8 mouse cellular contexts compared by ENCODE assay signal in the genomic region with DNA sequence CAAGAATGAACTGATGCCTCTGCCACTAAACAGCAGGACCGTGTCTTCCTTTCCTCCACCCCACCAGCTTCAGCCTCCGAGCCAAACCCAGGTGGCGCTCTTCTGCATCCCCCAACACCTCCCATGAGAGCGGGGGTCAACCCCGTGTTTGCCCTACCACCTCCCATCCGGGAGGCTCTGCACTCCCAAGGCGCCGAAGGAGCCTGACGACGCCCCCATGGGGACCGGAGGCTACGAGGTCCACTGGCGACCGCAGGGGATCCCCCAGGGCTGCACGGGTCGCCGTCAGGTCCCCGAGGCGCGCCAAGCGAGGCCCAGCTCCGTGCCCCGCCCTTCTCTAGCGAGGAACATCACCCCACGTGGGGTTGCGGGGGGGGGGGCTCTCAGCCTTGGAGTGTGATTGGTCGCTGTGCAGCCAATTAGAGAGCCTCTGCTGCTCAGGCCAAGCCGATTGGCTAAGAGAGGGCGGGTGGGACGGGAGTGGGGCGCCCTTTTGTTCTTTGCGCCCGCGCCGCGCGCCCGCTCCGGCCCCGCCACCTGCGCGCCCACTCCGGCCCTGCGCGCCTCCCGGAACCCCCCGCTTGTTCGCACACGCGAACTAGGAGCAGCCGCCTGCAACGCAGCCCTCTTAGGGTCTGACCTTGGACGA. TPM values are rescaled to one million over a fixed set of nuclear protein-coding genes. Genes with fewer than 3 reads are reported as not detected.
DNase-seq lines count a peak whose midpoint lies in the region; ATAC-seq and TF ChIP-seq lines count a peak whose summit lies in the region.

No protein-coding gene starts in this region.

- TF ChIP-seq EP300 in MEL (IDR thresholded peaks at IDR 0.05; ENCODE audit: low read depth in 1 of 2, low read length in 2 of 2), result no peak; a peak in 1 of 4 replicates

- H3K27ac ChIP-seq in MEL (ENCODE audit: control insufficient read depth, low read depth, low read length), result peak overlapping the region; percentile 18; the same call in 1 of the 2 replicates
- peak overlapping the region; percentile 95 for H3K27ac ChIP-seq in forebrain, embryonic 15.5 days (replicated peaks)
- peak overlapping the region; percentile 83 for H3K27ac ChIP-seq in lung, embryonic 14.5 days (ENCODE audit: low read depth)

- peak overlapping the region; percentile 83 for H3K9ac ChIP-seq in MEL (ENCODE audit: control insufficient read depth, low read depth, low read length, poor library complexity, severe bottlenecking)
- peak overlapping the region; percentile 79 for H3K9ac ChIP-seq in forebrain, embryonic 15.5 days (replicated peaks)
- peak overlapping the region; percentile 61 for H3K9ac ChIP-seq in lung, embryonic 14.5 days

- peak; percentile 94 for ATAC-seq in forebrain, embryonic 15.5 days (replicated peaks)
- peak; percentile 92 for ATAC-seq in lung, embryonic 14.5 days (ENCODE audit: insufficient read depth)
- ATAC-seq in neutrophil, adult 5-6 weeks (ENCODE audit: extremely low read depth, insufficient number of reproducible peaks, low FRiP score, poor library complexity, severe bottlenecking), result peak; percentile 77

- peak overlapping the region; percentile 81 for H3K4me2 ChIP-seq in forebrain, embryonic 15.5 days (replicated peaks)
- peak overlapping the region; percentile 76 for H3K4me2 ChIP-seq in lung, embryonic 14.5 days

- peaks cover 0 to 15% of the 10 kb centered on the region in 2 experiments; a peak in 2 of 4 replicates for H3K36me3 ChIP-seq in MEL (ENCODE audit: control insufficient read depth in 1 of 2, insufficient read depth in 2 of 2, low read length in 2 of 2)
- no peaks in the 10 kb centered on the region for H3K36me3 ChIP-seq in forebrain, embryonic 15.5 days
- H3K36me3 ChIP-seq in lung, embryonic 14.5 days (ENCODE audit: insufficient read depth), result no peaks in the 10 kb centered on the region

- intact Hi-C loops in heart, postnatal 25 days (cut with DNase I), result no loop called here

- no peaks in the 10 kb centered on the region; the same call in 1 of the 2 replicates for H3K79me2 ChIP-seq in MEL (ENCODE audit: control insufficient read depth, insufficient read depth, low read length, poor library complexity)

- peaks cover 3 to 30% of the 10 kb centered on the region in 2 experiments; a peak in 3 of 4 replicates for H3K4me1 ChIP-seq in MEL (ENCODE audit: control insufficient read depth in 1 of 2, insufficient read depth in 2 of 2, low read length in 2 of 2)
- peaks cover 39% of the 10 kb centered on the region for H3K4me1 ChIP-seq in forebrain, embryonic 15.5 days
- H3K4me1 ChIP-seq in lung, embryonic 14.5 days (ENCODE audit: insufficient read depth), result peaks cover 28% of the 10 kb centered on the region

- no peaks in the 10 kb centered on the region for H3K9me3 ChIP-seq in MEL (replicated peaks; ENCODE audit: insufficient read depth, low read length)
- no peaks in the 10 kb centered on the region for H3K9me3 ChIP-seq in forebrain, embryonic 15.5 days
- H3K9me3 ChIP-seq in lung, embryonic 14.5 days (ENCODE audit: low read depth, low read length), result no peaks in the 10 kb centered on the region

- 0% methylated on average over 52 of the region's 53 CpGs for WGBS in forebrain, embryonic 15.5 days
- under 1% methylated on average over 53 of the region's 53 CpGs for WGBS in lung, embryonic 14.5 days

- no peak for TF ChIP-seq RAD21 in MEL (IDR thresholded peaks at IDR 0.05; ENCODE audit: low read depth, low read length)

- DNase-seq in MEL (ENCODE audit: low read depth, low spot score), result peak; percentile 99
- DNase-seq in cerebellum, adult 11-12 months, result peak; percentile 91
- DNase-seq in heart, postnatal 25 days (ENCODE audit: low spot score), result peak; percentile 85
- peak; percentile 62 to 87 for DNase-seq in layer of hippocampus, adult 18-20 months (ENCODE audit: low spot score in 2 of 2)
- peak; percentile 96 for DNase-seq in lung, embryonic 14.5 days
- DNase-seq in testis, postnatal 14 days (ENCODE audit: low spot score), result peak; percentile 89

- no peaks in the 10 kb centered on the region for H3K27me3 ChIP-seq in MEL (ENCODE audit: control insufficient read depth in 1 of 2, insufficient read depth in 2 of 2, low read length in 2 of 2)
- H3K27me3 ChIP-seq in forebrain, embryonic 15.5 days, result peaks cover 5% of the 10 kb centered on the region; the same call in 1 of the 2 replicates
- peaks cover 7% of the 10 kb centered on the region; the same call in 1 of the 2 replicates for H3K27me3 ChIP-seq in lung, embryonic 14.5 days (ENCODE audit: insufficient read depth, low read length)

- TF ChIP-seq CTCF in MEL (IDR thresholded peaks at IDR 0.05 in 2 of 3, conservative IDR thresholded peaks at IDR 0.05 in 1 of 3; ENCODE audit: control insufficient read depth in 1 of 3, insufficient read depth in 1 of 3, low read depth in 2 of 3, low read length in 3 of 3, poor library complexity in 1 of 3, severe bottlenecking in 1 of 3), result peak; percentile 48 to 78 (median 65)
- peak; percentile 70 for TF ChIP-seq CTCF in lung, embryonic 14.5 days (IDR thresholded peaks at IDR 0.05; ENCODE audit: low read depth)

- peak; percentile 66 to 68; a peak in 3 of 4 replicates for TF ChIP-seq POLR2A in MEL (IDR thresholded peaks at IDR 0.05; ENCODE audit: control insufficient read depth in 1 of 2, insufficient read depth in 1 of 2, low read depth in 1 of 2, low read length in 2 of 2, poor library complexity in 1 of 2)

- H3K4me3 ChIP-seq in MEL (ENCODE audit: control insufficient read depth in 1 of 2, insufficient read depth in 1 of 2, low read depth in 2 of 2, low read length in 2 of 2), result peak overlapping the region; percentile 57 to 60
- peak overlapping the region; percentile 55 for H3K4me3 ChIP-seq in forebrain, embryonic 15.5 days
- H3K4me3 ChIP-seq in lung, embryonic 14.5 days (ENCODE audit: low read depth, low read length), result peak overlapping the region; percentile 45

TF ChIP-seq in MEL, 35 proteins besides CTCF, POLR2A, EP300 and RAD21 (continues in another document):
- TF ChIP-seq TCF12 (IDR thresholded peaks at IDR 0.05; ENCODE audit: low read depth, low read length) (0 out of 2 replicates have a peak, but pooled peaks have one; percentile 26), MEF2A (IDR thresholded peaks at IDR 0.05; ENCODE audit: extremely low read depth, insufficient replicate concordance, low read depth, low read length, poor library complexity, severe bottlenecking) (no peak), MYB (IDR thresholded peaks at IDR 0.05; ENCODE audit: low read depth, low read length) (no peak), POLR2AphosphoS5 (IDR thresholded peaks at IDR 0.05; ENCODE audit: borderline replicate concordance, low read depth, low read length) (no peak), KAT2A (conservative IDR thresholded peaks at IDR 0.05; ENCODE audit: low read depth, low read length) (no peak; the same call in 1 of the 2 replicates), RCOR1 (IDR thresholded peaks at IDR 0.05; ENCODE audit: low read depth, low read length) (peak; percentile 12; the same call in 1 of the 2 replicates), MAZ (IDR thresholded peaks at IDR 0.05; ENCODE audit: low read depth, low read length) (peak; percentile 99), ZNF384 (IDR thresholded peaks at IDR 0.05; ENCODE audit: low read depth, low read length) (no peak), HCFC1 (IDR thresholded peaks at IDR 0.05; ENCODE audit: low read depth, low read length) (no peak; the same call in 1 of the 2 replicates), GATA1 (IDR thresholded peaks at IDR 0.05; ENCODE audit: low read depth, low read length) (no peak), USF1 (IDR thresholded peaks at IDR 0.05; ENCODE audit: low read depth, low read length) (peak; percentile 81), GABPA (IDR thresholded peaks at IDR 0.05; ENCODE audit: low read depth, low read length) (no peak), MAX (IDR thresholded peaks at IDR 0.05; ENCODE audit: low read length) (peak; percentile 75), ELF1 (IDR thresholded peaks at IDR 0.05; ENCODE audit: low read depth, low read length) (no peak; the same call in 1 of the 2 replicates), CHD2 (IDR thresholded peaks at IDR 0.05; ENCODE audit: low read length) (no peak), TBP (IDR thresholded peaks at IDR 0.05; ENCODE audit: low read depth, low read length) (peak; percentile 53; the same call in 1 of the 2 replicates), SMC3 (IDR thresholded peaks at IDR 0.05; ENCODE audit: low read depth, low read length) (peak; percentile 17; the same call in 1 of the 2 replicates), BHLHE40 (IDR thresholded peaks at IDR 0.05; ENCODE audit: borderline replicate concordance, low read depth, low read length) (peak; percentile 95), NELFE (IDR thresholded peaks at IDR 0.05; ENCODE audit: low read depth, low read length) (peak; percentile 61), ZMIZ1 (IDR thresholded peaks at IDR 0.05; ENCODE audit: low read depth, low read length) (0 out of 2 replicates have a peak, but pooled peaks have one; percentile 66), SIN3A (IDR thresholded peaks at IDR 0.05; ENCODE audit: low read length) (peak; percentile 65), MXI1 (IDR thresholded peaks at IDR 0.05; ENCODE audit: low read depth, low read length) (peak; percentile 68; the same call in 1 of the 2 replicates), TAL1 (IDR thresholded peaks at IDR 0.05; ENCODE audit: low read length) (no peak), CHD1 (IDR thresholded peaks at IDR 0.05; ENCODE audit: low read depth, low read length) (no peak)

RNA-seq across cellular contexts. Expression of gene Actg1, which starts 43.3 kb away (rescaled TPM):
- total RNA-seq in MEL (2012; rRNA removed), result 1,328 and 1,871 TPM in 2 replicates
- polyA plus RNA-seq in MEL (2012; ENCODE audit: insufficient read depth in 1 of 2, insufficient read length in 2 of 2, low read depth in 1 of 2, low replicate concordance in 2 of 2, missing spikeins in 1 of 2), result 1,000 to 10,000 TPM in 1 of 2 experiments, 100 to 1,000 TPM in 1; 899 to 1,784 TPM
- 3,835 and 3,917 TPM in 2 replicates for polyA plus RNA-seq in forebrain, embryonic 15.5 days (2015; fragmentation: Nextera tagmentation; extraction: Ambion mirVana)
- 100 to 1,000 TPM; 282 to 346 TPM for total RNA-seq in heart, postnatal 25 days (2021)
- 1,000 to 10,000 TPM; 1,279 to 1,291 TPM for total RNA-seq in layer of hippocampus, adult 18-20 months (2021)
- 2,614 and 2,926 TPM in 2 replicates for polyA plus RNA-seq in lung, embryonic 14.5 days (2014; fragmentation: Nextera tagmentation; extraction: Ambion mirVana)
- total RNA-seq in neutrophil, adult 5-6 weeks (2017), result 1,411 and 1,557 TPM in 2 replicates

RNA-seq across cellular contexts. Expression of gene Fscn2, which starts 56.3 kb away (rescaled TPM):
- total RNA-seq in MEL (2012; rRNA removed), result 0.29 and 0.62 TPM in 2 replicates
- polyA plus RNA-seq in MEL (2012; ENCODE audit: insufficient read depth in 1 of 2, insufficient read length in 2 of 2, low read depth in 1 of 2, low replicate concordance in 2 of 2, missing spikeins in 1 of 2), result under 1 TPM in 1 of 2 experiments, not detected in 1; 0.61 TPM
- polyA plus RNA-seq in forebrain, embryonic 15.5 days (2015; fragmentation: Nextera tagmentation; extraction: Ambion mirVana), result 0.97 and 1.3 TPM in 2 replicates
- not detected for total RNA-seq in heart, postnatal 25 days (2021)
- under 1 TPM in 1 of 2 experiments, not detected in 1; 0.61 TPM for total RNA-seq in layer of hippocampus, adult 18-20 months (2021)
- polyA plus RNA-seq in lung, embryonic 14.5 days (2014; fragmentation: Nextera tagmentation; extraction: Ambion mirVana), result 0.23 and 0.57 TPM in 2 replicates
- total RNA-seq in neutrophil, adult 5-6 weeks (2017), result 0.47 TPM in 1 of 2 replicates, not detected in the other

Comparison
In these comparisons a context has a peak if more than half of its experiments do, and no peak if none do; other contexts are left out.
1. Peak in every context shown above with its lines: DNase-seq, ATAC-seq, H3K4me3 ChIP-seq and H3K27ac ChIP-seq.
2. H3K27ac ChIP-seq: peak in every context shown above with its lines; median percentile 95 in forebrain, embryonic 15.5 days; 83 in lung, embryonic 14.5 days; 18 in MEL.